Mouse (Mus musculus): Measurements from ENCODE around the gene Gm44805. TPM values are rescaled to one million over a fixed set of nuclear protein-coding genes. Genes with fewer than 3 reads are reported as not detected.

Gm44805 gene
- total and polyA plus RNA-seq, 2 experiments from 2014 or later: not detected

GRCm38 (mm10) chr7:19632275-19632674, 48.9 kb downstream of the Gm44805 start:
- Histone ChIP-seq H3K9ac (replicated peaks; ENCODE audit: low read depth, low read length) (no peak overlapping the region), H3K9me3 (replicated peaks; ENCODE audit: control insufficient read depth, low read length) (no peaks in the 10 kb centered on the region), H3K27me3 (ENCODE audit: control insufficient read depth, insufficient read depth, low read length) (no peaks in the 10 kb centered on the region), H3K27ac (ENCODE audit: low read depth) (no peak overlapping the region), H3K4me3 (ENCODE audit: low read depth, low read length) (no peak overlapping the region), H3K36me3 (replicated peaks; ENCODE audit: control insufficient read depth, insufficient read depth, low read length) (peaks cover 47% of the 10 kb centered on the region), H3K4me2 (ENCODE audit: low read depth, low read length) (no peak overlapping the region), H3K4me1 (ENCODE audit: control insufficient read depth, insufficient read depth) (peaks cover 14% of the 10 kb centered on the region; the same call in 1 of the 2 replicates)
- DNase-seq (ENCODE audit: low spot score) (no peak), ATAC-seq (ENCODE audit: insufficient read depth, low read depth) (no peak)
- TF ChIP-seq CTCF (IDR thresholded peaks at IDR 0.05; ENCODE audit: low read depth): no peak
- TF ChIP-seq EP300 (IDR thresholded peaks at IDR 0.05; ENCODE audit: low read depth): no peak

- WGBS: 2% methylated on average over 35 of the region's 41 CpGs
Measured at GRCm38 (mm10) chr7:19629361-19629734, 51.9 kb downstream of the Gm44805 start, which contains the start of gene Relb. Gene Relb, minus strand, starts transcription at chr7:19629438.

GRCm38 (mm10) chr7:19628536-19629360, 52.5 kb downstream of the Gm44805 start:
- no peak for TF ChIP-seq CTCF (IDR thresholded peaks at IDR 0.05; ENCODE audit: low read depth)
- no peak for TF ChIP-seq EP300 (IDR thresholded peaks at IDR 0.05; ENCODE audit: low read depth)
- Histone ChIP-seq H3K4me2 (ENCODE audit: low read depth, low read length) (peak overlapping the region; percentile 99), H3K27me3 (ENCODE audit: control insufficient read depth, insufficient read depth, low read length) (no peaks in the 10 kb centered on the region), H3K4me1 (ENCODE audit: control insufficient read depth, insufficient read depth) (0 out of 2 replicates have a peak, but pooled peaks cover 4% of the 10 kb centered on the region), H3K36me3 (replicated peaks; ENCODE audit: control insufficient read depth, insufficient read depth, low read length) (peaks cover 18% of the 10 kb centered on the region), H3K4me3 (ENCODE audit: low read depth, low read length) (peak overlapping the region; percentile 84), H3K9ac (replicated peaks; ENCODE audit: low read depth, low read length) (peak overlapping the region; percentile 69), H3K9me3 (replicated peaks; ENCODE audit: control insufficient read depth, low read length) (no peaks in the 10 kb centered on the region), H3K27ac (ENCODE audit: low read depth) (peak overlapping the region; percentile 91)
- DNase-seq (ENCODE audit: low spot score) (peak; percentile 94), ATAC-seq (ENCODE audit: insufficient read depth, low read depth) (peak; percentile 86)
- WGBS: 2% methylated on average over 55 of the region's 57 CpGs

More at GRCm38 (mm10) chr7:19629361-19629734, 51.9 kb downstream of the Gm44805 start, which contains the start of gene Relb:
- Histone ChIP-seq H3K9ac (replicated peaks; ENCODE audit: low read depth, low read length) (peak within 1 kb of the TSS; percentile 69), H3K4me3 (ENCODE audit: low read depth, low read length) (peak within 1 kb of the TSS; percentile 84), H3K36me3 (replicated peaks; ENCODE audit: control insufficient read depth, insufficient read depth, low read length) (peaks cover 24% of the 10 kb centered on the region), H3K27me3 (ENCODE audit: control insufficient read depth, insufficient read depth, low read length) (no peaks in the 10 kb centered on the region), H3K27ac (ENCODE audit: low read depth) (peak within 1 kb of the TSS; percentile 91), H3K4me1 (ENCODE audit: control insufficient read depth, insufficient read depth) (0 out of 2 replicates have a peak, but pooled peaks cover 4% of the 10 kb centered on the region), H3K9me3 (replicated peaks; ENCODE audit: control insufficient read depth, low read length) (no peaks in the 10 kb centered on the region), H3K4me2 (ENCODE audit: low read depth, low read length) (peak within 1 kb of the TSS; percentile 99)
- peak; percentile 71 for ATAC-seq (ENCODE audit: insufficient read depth, low read depth)
- TF ChIP-seq CTCF (IDR thresholded peaks at IDR 0.05; ENCODE audit: low read depth) (no peak), EP300 (IDR thresholded peaks at IDR 0.05; ENCODE audit: low read depth) (no peak)
- DNase-seq (ENCODE audit: low spot score): peak; percentile 76

- Histone ChIP-seq H3K9me3 (replicated peaks; ENCODE audit: control insufficient read depth, low read length) (no peaks in the 10 kb centered on the region), H3K9ac (replicated peaks; ENCODE audit: low read depth, low read length) (no peak overlapping the region), H3K4me3 (ENCODE audit: low read depth, low read length) (peak overlapping the region; percentile 84), H3K4me2 (ENCODE audit: low read depth, low read length) (peak overlapping the region; percentile 99), H3K36me3 (replicated peaks; ENCODE audit: control insufficient read depth, insufficient read depth, low read length) (peaks cover 13% of the 10 kb centered on the region; the same call in 1 of the 2 replicates), H3K27me3 (ENCODE audit: control insufficient read depth, insufficient read depth, low read length) (no peaks in the 10 kb centered on the region), H3K4me1 (ENCODE audit: control insufficient read depth, insufficient read depth) (0 out of 2 replicates have a peak, but pooled peaks cover 4% of the 10 kb centered on the region), H3K27ac (ENCODE audit: low read depth) (peak overlapping the region; percentile 91)
- TF ChIP-seq EP300 (IDR thresholded peaks at IDR 0.05; ENCODE audit: low read depth): no peak
- no peak for TF ChIP-seq CTCF (IDR thresholded peaks at IDR 0.05; ENCODE audit: low read depth)
- DNase-seq (ENCODE audit: low spot score) (no peak), ATAC-seq (ENCODE audit: insufficient read depth, low read depth) (no peak)
- WGBS: 16% methylated on average over 17 of the region's 17 CpGs
Measured at GRCm38 (mm10) chr7:19628192-19628535, 53.1 kb downstream of the Gm44805 start.

GRCm38 (mm10) chr7:19627721-19628120, 53.5 kb downstream of the Gm44805 start:
- 60% methylated on average over 3 of the region's 3 CpGs for WGBS
- Histone ChIP-seq H3K36me3 (replicated peaks; ENCODE audit: control insufficient read depth, insufficient read depth, low read length) (peaks cover 8% of the 10 kb centered on the region; the same call in 1 of the 2 replicates), H3K4me2 (ENCODE audit: low read depth, low read length) (peak overlapping the region; percentile 99; the same call in 1 of the 2 replicates), H3K9ac (replicated peaks; ENCODE audit: low read depth, low read length) (no peak overlapping the region), H3K27ac (ENCODE audit: low read depth) (no peak overlapping the region; the same call in 1 of the 2 replicates), H3K9me3 (replicated peaks; ENCODE audit: control insufficient read depth, low read length) (no peaks in the 10 kb centered on the region), H3K4me1 (ENCODE audit: control insufficient read depth, insufficient read depth) (0 out of 2 replicates have a peak, but pooled peaks cover 4% of the 10 kb centered on the region), H3K27me3 (ENCODE audit: control insufficient read depth, insufficient read depth, low read length) (no peaks in the 10 kb centered on the region), H3K4me3 (ENCODE audit: low read depth, low read length) (peak overlapping the region; percentile 84)
- no peak for TF ChIP-seq EP300 (IDR thresholded peaks at IDR 0.05; ENCODE audit: low read depth)
- TF ChIP-seq CTCF (IDR thresholded peaks at IDR 0.05; ENCODE audit: low read depth): no peak
- no peak for DNase-seq (ENCODE audit: low spot score)
- no peak for ATAC-seq (ENCODE audit: insufficient read depth, low read depth)

Measured in heart, postnatal 0 days (tissue).